Mouse (Mus musculus) CH12F3 (cell line): ENCODE results near the gene Tgfbi.

ENCODE experiments used
- in situ Hi-C: fragments of 300-500 bp; cut with MboI; formaldehyde crosslinking; loops from 2 replicates; pipeline ENCODE4 v1.14.3; 2020; ENCODE audit warnings: low sequenced_read_pairs

Gene Tgfbi

DNA sequence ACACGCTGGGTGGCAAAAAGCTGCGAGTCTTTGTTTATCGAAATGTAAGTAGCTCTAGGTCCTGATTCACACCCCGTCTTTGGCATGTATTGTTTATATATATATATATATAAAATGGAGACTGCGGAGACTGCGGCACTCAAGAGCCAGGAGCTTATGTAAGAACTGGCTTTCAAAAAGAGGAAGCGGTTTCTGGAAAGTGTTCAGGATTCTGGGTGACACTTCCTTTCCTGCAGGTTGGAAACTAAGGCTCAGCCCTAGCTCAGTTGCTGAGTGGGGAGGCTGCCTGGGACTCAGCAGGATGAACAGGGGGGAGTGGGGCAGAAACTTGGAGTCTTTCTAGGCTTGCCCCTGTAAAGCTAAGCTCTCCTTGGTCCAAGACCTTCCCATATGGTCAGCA, 22.0 kb downstream of the Tgfbi start:
- in situ Hi-C loops: no loop called here

- in situ Hi-C loops: no loop called here
Observed at GRCm38 (mm10) chr13:56634139-56634615, 24.9 kb downstream of the Tgfbi start.

GRCm38 (mm10) chr13:56634920-56635319, 25.6 kb downstream of the Tgfbi start:
- in situ Hi-C loops: no loop called here

- in situ Hi-C loops: no loop called here
Observed at GRCm38 (mm10) chr13:56637027-56637426, 27.7 kb downstream of the Tgfbi start.

- in situ Hi-C loops: no loop called here
Observed at GRCm38 (mm10) chr13:56641746-56642145, 32.4 kb downstream of the Tgfbi start.

DNA sequence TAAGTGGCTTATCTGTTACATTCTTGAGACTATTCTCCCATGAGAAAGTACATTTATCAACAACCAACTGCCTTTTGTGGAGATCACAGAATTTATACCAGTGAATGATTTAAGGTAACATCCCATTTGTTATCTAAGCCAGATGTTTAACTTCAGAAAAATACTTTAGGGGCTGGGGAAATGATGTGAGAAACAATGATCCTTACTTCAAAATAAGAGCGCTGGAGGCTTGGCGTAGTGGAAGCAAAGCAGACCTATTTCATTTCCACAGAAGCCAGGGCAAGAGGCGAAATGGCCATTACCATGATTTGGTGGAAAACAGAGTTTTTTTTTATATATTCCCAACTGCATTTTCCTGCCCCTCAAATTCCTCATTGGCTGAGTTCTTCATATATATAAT, 34.7 kb downstream of the Tgfbi start:
- in situ Hi-C loops: no loop called here

DNA sequence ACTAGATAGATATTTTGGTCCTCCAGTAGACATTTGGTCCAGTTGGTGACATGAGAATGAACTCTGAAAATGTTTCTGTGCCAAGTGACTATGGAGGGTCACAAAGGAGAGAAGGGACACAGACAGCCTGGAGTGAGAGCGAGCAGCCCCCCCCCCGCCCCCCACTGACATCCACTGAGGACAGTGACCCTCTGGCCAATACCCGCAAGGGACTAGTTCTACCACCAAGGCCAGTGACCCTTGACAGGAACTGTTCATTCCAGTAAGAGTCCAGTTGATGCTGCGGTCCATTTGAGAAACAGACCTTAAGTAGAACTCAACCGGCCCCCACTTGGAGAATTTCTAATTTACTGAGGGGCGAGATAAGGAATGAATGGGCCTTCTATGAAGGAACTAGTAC, 36.4 kb downstream of the Tgfbi start:
- in situ Hi-C loops: no loop called here

GRCm38 (mm10) chr13:56647597-56648405, 38.5 kb downstream of the Tgfbi start:
- in situ Hi-C loops: no loop called here

- in situ Hi-C loops: loop anchor here (10.0 kb wide), 1 partner anchor 175 kb away; no protein-coding TSS in a partner anchor
Observed at GRCm38 (mm10) chr13:56650020-56650419, 40.7 kb downstream of the Tgfbi start.

GRCm38 (mm10) chr13:56652381-56652780, 43.1 kb downstream of the Tgfbi start:
- in situ Hi-C loops: loop anchor here (10.0 kb wide), 1 partner anchor 178 kb away; no protein-coding TSS in a partner anchor

GRCm38 (mm10) chr13:56654176-56654575, 44.9 kb downstream of the Tgfbi start:
- in situ Hi-C loops: loop anchor here (10.0 kb wide), 1 partner anchor 179 kb away; no protein-coding TSS in a partner anchor

GRCm38 (mm10) chr13:56657946-56658512, 48.7 kb downstream of the Tgfbi start:
- in situ Hi-C loops: loop anchor here (10.0 kb wide), 1 partner anchor 183 kb away; no protein-coding TSS in a partner anchor

DNA sequence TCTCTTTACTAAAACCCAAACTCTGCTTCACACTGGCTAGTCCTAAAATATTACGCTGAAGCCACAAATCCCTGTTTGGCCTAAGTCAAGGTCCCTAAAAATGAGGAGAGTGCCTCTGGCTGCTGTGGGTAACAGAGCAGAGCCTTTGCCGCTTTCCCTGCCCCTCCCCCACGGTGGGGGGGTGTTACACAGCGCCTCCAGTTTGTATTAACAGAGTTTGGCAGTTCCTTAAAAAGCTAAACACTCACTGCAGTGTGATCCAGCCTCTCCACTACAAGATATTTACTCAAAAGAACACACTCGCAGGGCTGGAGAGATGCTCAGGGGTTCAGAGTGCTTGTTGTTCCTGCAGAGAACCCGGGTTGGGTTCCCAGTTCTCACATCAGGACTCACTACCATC, 49.6 kb downstream of the Tgfbi start:
- in situ Hi-C loops: loop anchor here (10.0 kb wide), 1 partner anchor 184 kb away; no protein-coding TSS in a partner anchor

DNA sequence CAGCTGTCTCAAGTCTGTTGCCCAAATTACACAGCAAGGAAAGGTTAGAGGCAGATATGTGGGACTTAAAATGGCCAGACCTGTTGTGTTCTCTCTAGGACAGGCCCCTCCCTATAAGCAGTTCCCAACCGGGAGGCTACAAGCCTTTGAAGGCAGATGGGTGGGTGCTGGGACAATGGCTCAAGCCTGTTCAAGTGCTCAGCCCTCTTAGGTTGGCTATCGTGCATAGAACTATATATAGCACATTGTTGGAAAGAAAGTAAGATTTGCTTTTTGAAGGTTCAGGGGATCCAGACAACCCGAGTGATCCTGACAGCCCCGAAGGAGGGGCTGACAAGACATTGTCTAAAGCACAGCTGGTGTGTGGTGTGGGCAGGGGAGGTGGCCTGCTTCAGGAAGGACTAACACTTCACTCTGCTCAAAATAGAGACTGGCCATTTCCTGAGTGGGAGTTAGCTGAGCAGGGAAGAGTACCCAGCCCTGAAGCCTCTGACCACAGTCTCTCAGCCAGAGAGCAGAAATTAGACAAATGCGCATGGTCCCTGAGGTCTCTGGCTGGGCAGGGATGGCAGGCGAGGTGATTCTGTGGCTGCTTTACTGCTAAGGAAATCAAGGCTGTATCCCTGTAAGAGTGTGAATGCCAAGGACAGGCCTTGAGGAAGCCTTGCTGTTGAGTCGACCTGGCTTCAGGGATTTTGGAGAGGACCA, 52.7 kb downstream of the Tgfbi start:
- in situ Hi-C loops: no loop called here

DNA sequence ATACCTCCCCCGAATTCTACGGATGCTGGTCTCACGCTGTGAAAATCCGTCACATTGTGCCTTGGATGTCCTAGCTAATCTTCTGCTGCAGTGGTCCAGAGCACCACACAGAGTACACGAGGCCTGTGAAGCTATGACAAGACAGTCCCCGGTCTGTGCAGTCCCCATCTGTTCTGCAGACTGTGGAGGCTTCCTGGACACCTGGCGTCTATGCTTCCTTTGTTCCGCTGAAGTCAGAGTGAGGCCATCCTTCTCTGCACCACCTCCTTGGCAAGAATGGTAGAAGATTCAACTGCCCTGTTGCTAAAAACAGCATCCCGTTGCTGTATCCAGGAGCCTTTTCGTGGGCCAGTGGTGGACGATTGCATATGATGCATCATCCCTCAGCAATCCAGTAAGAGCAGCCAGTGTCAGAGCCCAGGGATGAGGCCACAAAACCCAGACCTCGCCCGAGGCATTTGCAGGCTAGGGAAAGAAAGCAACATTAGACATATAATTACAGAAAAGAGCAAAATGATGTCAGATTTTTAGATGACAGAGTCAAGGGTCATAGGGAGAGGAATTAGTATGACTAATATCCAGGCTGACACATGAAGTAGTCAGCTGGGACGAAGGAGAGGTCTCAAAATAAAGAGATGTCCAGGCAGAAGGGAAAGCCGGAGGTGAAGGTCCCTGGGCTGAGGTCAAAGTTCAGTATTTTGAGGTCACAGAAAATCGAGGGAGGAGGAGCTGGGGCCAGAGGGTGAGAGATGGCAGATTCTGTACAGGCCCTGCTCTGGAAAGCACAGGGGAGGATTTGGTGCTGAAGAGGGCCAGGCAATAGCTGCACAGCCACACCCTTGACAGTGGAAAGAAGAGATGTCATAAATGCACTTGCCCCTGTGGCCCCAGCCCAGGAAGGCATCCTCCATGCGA, 55.2 kb downstream of the Tgfbi start:
- in situ Hi-C loops: no loop called here

DNA sequence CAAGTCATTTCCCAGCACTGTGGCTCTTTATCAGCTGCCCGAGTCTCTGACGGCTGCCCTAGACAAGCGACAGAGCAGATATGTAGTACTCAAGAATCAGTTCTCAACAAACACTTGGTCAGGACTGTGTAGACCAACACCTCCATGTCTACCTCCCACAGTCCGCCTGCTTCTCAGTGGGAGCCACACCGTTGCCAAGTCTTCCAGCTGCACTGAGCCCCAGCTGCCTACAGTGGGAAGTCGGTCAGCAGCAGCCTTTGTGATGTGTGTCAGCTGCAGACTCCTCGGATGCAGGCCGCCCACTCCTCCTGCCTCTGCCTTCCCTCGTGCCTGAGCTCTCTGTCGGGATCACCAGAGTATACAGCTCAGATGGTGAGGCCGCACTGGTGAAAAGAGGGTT, 61.9 kb downstream of the Tgfbi start:
- in situ Hi-C loops: no loop called here

GRCm38 (mm10) chr13:56677731-56678130, 68.4 kb downstream of the Tgfbi start:
- in situ Hi-C loops: no loop called here

- in situ Hi-C loops: no loop called here
Observed at GRCm38 (mm10) chr13:56678188-56678787, 69.0 kb downstream of the Tgfbi start.

DNA sequence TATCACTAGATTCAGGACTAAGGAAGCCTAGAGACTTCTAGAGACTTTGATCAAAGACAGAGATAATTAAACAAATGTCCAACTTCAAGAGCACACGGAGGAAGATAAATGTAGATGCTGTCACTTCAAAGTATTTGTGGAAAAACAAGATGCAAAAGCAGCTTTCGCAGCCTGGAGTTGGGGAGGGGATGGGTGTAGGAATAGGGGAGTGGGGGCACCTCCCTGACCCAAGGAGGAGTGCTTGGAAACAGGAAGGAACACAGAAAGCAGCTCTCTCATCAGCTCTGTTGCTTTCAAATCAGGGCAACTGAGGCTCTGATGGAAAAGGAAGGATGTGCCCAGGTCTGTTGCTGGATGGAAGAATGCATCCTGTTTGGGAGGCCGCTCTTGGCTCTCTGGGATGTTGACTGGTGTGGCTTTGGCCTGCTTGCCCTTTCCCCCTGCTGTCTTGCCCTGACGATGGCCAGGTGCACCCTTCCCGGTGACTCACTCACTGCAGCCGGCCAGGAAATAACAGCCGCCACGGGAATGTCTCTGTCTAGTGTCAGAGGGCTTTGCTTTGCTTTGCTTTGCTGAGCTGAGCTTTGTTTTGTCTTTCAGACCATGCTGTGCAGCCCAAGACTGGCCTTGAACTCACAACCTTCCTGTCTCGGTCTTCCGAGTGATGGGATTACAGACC, 69.6 kb downstream of the Tgfbi start:
- in situ Hi-C loops: no loop called here
